Mouse (Mus musculus): Measurements from ENCODE around the gene Psme3.

Psme3 gene

DNA sequence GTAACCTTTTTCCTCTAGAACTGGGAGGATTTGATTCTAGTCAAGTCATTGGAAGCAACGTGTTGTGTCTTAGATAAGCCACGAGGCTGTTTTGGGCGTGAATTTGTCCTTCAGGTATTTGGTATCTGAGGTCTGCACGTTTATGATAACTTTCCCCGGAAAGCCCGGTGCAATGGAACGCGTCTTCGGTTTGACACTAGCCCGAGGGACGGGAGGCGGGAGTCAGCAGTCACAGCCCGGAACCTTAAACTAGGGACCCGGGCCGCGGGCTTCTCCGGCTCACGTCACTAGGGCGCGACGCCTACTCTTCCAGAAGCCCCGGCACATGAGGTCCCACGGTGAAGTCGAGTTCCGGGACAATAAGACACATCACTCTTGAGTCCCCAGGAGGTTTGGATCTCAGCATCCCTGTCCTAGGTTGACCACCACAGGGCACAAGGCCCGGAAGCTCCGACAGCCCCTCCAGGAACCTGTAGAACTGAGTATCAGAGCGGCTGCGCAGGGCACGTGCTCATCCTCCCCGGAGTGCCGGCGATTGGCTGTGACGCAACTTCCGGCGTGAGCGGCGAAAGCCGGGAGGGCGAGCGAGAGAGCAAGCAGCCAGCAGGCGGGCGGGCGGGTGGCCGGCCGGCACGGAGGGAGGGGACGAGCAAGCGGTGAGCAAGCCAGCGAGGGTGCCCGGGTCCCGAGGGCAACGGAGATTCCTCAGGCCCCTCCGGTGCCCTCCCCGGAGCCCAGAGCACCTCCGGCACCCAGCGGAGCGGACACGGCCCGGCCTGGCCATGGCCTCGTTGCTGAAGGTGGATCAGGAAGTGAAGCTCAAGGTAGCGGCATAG, at the start of gene Psme3:
TSS of gene Psme3 (plus strand) at position 549 of the 836 bp plus-strand sequence.
- peak; percentile 90 for DNase-seq (ENCODE audit: low read depth, low spot score)

DNA sequence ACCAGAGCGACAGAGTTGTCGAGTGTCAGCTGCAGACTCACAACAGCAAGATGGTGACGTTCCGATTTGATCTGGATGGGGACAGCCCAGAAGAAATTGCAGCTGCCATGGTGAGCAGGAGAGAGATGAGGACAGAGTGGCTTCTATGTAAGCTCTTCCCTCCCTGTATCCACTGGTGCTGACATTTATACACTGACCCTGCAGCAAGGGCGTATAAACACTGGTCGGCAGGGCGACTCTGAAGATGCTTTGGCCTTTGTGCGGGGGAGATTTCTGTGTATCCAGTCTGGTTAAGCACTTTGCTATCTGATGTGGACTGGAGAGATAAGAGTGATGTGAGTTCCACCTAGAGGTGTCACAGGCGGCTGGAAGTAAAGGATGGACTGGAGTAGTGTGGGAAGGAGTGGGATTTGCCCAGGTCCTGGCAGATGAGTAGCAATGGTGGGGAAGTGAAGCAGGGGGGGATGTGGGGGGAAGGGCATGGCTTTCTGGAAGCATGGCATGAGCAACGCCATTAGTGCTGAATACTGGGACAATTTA, 46.4 kb upstream of the Psme3 start:
- DNase-seq (ENCODE audit: low read depth, low spot score), result no peak

DNA sequence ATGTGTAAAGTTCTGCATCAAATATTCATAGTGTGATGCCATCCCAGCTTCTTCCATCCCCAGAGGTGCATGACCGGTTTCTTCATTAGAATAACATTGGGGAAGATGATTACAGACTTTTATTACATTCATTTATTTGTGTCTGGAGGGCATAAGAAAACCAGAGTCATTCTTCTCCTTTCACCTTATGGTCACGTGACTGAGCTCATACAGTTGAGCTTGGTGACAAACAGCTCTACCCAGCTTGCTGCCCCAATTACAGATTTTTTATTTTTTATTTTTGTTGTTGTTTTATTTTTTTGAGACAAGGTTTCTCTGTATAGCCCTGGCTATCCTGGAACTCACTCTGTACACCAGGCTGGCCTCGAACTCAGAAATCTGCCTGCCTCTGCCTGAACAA, 43.6 kb upstream of the Psme3 start:
- DNase-seq (ENCODE audit: low read depth, low spot score), result no peak

DNA sequence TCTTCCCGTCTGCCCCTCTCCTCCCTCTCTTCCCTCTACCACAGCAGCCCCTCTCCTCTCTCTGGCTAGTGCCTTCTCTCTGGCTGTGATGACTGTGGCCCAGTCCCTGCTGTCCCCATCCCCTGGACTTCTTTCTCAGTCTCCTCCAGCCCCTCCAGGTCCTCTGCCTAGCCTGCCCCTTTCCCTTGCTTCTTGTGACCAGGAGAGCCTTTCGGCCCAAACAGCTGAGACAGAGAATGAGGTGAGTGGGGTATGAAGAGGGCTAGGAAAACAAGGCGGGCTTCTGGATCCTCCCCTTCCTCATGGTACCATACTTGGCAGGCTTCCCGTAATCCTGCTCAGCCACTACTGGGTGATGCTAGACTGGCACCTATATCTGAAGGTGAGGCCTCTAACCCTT, 40.7 kb upstream of the Psme3 start:
- DNase-seq (ENCODE audit: low read depth, low spot score), result no peak

DNA sequence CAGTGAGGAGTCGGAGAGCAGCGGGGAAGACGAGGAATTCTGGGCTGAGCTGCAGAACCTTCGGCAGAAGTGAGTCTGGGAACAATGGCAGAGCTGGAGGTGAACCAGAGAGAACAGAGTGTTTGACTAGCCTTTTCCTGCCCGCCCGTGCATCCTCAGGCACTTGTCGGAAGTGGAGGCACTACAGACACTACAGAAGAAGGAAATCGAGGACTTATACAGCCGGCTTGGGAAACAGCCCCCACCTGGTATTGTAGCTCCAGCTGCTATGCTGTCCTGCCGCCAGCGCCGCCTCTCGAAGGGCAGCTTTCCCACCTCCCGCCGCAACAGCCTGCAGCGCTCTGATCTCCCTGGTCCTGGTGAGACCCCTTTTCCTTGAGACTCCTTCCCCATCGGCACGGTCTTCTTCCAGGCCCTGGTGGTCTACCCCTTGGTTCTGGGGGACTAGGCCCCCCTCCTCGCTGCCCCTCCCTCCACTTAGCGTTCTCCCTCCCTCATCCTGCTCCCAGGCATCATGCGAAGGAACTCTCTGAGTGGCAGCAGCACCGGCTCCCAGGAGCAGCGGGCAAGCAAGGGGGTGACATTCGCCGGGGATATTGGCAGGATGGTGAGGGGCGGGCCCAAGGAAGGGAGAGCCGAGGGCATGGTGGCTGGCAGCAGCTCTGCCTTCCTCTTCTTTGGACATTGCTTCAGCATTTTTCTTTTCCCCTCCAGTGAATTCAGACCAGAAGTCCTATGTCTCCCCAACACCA, 39.5 kb upstream of the Psme3 start:
- DNase-seq (ENCODE audit: low read depth, low spot score), result no peak

DNA sequence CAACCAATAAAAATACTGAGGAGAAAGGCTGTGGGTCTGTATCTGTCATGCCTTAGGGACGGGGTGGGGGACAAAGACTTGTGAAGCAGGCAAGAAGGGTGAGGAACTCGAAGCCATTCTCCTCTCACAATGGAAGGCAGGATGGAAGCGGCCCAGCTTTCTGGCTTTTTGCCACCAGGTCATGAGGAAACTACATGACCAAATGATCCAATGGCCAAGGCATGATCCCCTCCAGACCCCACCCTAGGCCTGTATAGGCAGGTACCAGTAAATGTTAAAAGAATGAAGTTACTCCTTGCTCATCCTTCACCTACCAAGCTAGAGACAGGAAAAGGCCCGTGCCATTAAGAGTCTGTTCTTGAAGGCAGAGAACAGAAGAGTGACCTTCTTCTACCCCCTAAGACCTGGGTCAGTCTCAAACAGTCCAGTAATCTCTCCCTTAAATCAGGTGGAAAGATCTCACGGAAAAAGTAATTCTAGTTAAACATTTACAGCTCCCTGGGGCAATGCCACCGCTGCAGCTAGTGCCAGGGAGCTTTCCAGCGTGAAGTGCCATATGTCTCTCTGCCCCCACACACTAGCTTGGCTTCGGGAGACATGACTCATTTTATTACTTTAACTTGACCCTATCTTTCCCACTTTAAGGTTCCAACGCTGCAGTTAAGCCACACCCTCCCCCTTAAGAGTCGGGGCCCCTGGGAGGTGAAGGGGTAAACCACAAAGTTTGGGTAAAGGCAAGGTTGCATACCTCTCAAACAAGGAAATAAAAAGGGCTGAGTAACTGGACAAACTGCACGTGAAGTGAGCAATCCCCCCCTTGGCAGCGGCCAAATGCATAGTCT, 38.4 kb upstream of the Psme3 start:
- no peak for DNase-seq (ENCODE audit: low read depth, low spot score)

DNA sequence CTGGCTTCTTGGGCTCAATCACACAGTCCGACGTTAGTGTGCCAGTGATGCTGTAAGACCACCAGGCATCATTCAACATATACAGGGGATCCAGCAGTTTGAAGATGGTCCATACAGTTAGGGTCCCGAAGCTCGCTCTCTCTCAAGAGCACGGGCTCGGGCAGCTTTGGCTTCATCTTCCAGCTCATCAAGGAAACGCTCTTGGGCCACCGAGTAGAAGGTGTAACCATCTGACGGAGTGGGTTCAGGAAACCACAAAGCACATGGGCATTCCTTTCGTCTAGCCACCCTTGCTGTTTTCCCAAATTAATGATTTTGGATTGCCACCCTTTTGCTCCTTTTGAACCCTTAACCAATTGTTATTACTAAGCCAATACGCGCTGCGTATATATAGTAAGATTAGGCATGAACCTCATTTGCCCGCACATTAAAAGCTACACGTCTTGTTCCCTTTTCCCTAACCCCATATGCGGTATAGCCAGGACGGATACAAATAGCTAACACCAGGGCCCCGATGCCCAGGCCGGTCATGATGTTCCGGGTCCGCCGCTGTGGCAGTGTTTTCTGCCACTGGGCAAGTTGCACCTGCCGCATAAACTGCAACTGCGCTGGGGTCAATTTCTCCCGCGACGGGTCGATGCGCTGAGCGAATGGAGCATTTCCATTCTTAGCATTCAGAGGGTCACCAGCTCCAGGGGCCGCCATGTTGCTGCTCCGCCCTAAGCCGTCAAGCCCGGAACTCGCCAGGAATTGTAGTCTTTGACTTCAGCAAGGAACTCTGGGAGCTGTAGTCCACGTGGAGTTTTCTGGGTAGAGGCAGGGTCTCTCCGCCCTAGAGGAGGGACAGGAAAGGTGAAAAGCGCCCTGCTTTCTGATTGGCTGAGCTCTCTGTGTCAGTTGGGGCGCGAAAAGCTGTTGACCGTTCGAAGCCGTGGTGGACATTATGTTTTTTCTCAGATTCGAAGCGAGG, 37.5 kb upstream of the Psme3 start, which contains the start of the genes Cntd1 and Coa3:
TSS of gene Cntd1 (plus strand) at position 790 of the 970 bp plus-strand sequence.
TSS of gene Coa3 (minus strand) at position 892 of the 970 bp plus-strand sequence.
- DNase-seq (ENCODE audit: low read depth, low spot score), result peak; percentile 85

DNA sequence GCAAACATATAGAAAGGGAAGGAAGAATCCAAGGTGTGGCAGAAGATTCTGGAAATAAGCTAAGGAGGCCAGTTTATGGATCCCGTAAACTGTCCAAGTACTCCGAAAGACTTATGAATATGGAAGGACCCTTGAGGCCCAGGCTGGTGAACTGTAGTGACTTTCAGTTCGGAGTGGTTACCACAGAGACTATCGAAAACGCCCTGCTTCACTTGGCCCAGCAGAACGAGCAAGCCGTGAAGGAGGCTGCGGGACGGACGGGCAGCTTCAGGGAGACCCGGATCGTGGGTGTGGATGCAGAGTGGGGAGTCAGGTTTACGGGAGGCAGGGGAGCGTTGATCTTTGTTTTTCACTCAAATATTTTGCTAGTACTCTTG, 36.8 kb upstream of the Psme3 start:
- no peak for DNase-seq (ENCODE audit: low read depth, low spot score)

DNA sequence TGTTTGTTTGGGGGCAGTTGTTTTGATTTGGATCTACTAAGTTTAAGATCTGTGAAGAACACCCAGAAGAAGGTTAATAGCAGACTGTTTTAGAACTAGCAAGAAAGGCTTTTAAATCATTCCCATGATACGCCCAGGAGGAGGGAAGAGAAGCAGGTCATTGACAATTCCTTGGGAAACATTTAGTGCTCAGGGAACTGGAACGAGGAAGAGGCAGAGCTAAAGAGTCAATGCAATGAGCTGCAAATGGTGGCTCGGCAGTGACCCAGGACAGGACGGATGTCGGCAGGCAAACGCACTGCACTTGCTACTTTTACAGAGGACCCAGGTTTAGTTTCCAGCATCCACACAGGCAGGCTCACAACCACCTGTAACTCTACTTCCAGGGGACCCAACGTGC, 35.2 kb upstream of the Psme3 start:
- DNase-seq (ENCODE audit: low read depth, low spot score), result no peak

DNA sequence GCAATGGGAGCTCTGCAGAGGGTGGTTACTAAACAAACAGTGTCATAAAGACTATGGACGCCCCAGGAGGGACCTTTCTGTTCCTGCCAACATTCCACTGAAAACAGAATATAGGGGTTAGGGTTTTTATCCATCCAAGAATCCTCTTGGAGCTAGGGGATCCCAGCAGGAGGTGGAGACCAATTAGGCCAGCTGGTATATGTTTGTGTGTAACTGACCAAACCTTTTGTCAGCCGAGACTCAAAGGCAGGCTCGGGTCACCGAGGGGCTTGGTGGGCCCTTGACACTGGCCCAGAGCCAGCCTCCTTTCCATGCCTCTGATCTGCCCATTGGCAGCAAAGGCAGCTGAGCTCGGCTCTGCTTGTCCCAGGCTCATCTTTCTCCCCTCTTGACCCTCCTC, 33.1 kb upstream of the Psme3 start:
- DNase-seq (ENCODE audit: low read depth, low spot score), result no peak

DNA sequence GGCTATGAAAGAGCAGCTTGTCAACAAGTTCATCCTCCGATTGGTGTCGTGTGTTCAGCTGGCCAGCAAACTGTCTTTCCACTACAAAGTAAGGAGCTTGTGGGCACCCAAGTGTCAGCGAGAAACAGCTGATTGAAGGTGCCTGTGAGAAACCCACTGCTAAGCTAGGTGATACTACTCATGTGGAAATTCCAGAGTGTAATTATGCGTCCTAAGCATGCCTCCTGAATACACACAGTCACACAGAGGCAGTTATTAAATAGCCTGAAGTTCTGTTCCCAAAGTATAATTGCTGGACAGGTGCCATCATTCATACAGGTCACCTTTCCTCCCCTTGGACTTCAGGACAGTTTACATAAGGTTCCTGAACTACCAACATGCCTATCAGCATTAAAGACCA, 32.2 kb upstream of the Psme3 start:
- DNase-seq (ENCODE audit: low read depth, low spot score), result no peak

DNA sequence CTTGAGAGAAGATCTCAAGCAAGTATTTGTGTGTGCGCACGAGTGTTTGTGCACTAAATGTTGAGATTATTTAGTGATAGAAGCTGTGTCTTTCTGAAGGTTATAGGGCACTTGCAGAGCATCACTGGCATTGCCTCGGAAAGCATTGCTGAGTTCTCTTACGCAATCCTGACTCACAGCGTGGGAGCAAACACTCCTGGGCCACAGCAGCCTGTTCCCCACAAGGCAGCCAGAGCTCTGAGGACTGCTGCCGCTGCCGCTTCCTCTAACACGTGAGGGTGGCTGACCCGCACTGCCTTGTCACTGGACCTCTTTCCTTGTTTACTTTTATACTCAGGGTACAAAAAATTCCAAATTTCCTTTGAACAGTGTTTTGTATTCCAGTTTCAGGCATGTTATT, 28.7 kb upstream of the Psme3 start:
- no peak for DNase-seq (ENCODE audit: low read depth, low spot score)

DNA sequence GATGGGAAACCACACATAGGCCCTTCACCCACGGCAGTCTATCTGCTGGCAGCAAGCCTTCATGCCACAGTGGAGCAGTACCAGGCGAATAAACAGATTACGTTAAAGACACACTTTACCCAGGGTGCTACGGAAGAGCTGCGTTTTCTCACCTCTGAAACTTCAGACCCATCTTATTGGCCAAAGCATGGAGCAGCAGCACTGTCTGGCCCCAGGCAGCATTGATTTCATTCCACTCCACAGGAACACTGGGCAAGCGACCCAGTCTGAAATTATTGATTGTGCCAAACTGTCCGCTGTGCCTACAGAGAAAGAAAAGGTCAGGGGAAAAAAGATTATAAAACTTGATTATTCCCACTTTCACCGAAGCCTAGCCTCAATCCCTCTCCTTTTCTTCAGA, 24.8 kb upstream of the Psme3 start:
- DNase-seq (ENCODE audit: low read depth, low spot score), result no peak

DNA sequence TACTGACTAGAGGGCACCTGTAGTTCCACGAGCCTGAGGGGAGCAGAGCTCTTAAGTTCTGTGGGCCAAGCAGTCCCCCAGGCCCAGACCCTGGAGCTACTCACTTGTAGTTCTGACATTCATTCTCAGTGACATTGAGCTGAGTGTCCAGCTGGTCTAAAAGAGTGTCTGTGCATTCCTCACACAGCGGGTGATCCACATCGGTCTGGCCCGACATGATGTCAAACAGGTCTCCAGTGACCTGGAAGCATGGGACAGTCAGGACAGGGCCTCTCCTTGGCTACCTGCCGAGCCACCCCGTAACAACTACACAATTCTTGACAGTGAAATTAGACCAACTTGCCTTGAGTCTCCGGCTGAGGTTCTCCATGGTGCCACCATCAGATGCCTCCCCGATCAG, 20.8 kb upstream of the Psme3 start:
- no peak for DNase-seq (ENCODE audit: low read depth, low spot score)

DNA sequence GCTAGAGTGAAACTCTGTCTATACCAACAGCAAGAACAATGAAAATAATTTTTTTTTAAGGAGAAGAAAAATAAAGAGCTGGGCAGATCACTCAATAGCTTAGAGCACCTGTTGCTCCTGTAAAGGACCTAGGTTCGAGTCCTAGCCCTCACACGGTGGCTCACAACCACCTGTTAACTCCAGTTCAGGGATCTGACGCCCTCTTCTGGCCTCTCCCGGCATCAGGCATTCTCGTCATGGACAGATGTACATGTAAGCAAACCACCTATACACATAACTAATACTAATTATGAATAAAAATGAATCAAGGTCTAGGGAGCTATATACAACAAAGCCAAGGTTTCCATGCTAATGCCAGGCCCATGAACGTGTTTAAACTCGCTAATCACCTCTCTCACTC, 15.1 kb upstream of the Psme3 start:
- DNase-seq (ENCODE audit: low read depth, low spot score), result no peak

DNA sequence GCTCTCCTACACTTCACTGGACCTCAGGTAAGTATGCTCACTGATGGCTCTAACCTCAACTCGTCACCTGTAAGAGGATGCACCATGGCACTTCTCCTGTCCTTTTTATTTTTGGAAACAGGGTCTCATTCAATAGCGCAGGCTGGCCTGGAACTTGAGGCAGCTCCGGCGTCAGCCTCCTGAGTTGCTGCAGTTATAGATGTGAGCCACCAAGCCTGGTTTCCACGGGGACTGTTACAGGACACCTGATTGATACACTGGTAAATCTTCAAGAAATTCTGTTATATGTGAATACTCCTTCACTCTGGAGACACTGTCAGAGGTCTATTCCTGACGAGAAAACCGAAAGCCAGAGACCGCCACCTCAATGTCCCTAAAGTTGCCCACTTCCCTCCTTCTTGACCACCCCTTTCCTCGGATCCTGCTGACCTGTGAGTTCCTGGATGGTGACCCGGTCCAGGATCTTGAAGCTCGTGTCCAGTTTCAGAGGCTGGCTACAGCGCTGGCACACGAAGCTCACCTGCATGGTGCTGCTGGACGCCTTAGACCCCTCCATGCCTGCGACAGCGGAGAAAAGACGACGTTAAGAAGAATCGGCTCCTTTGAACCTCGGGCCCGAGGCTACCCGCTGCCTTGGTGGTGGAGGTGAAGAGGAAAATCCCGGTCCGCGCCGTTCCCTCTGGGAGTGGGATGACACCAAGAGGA, 14.6 kb upstream of the Psme3 start:
- no peak for DNase-seq (ENCODE audit: low read depth, low spot score)

DNA sequence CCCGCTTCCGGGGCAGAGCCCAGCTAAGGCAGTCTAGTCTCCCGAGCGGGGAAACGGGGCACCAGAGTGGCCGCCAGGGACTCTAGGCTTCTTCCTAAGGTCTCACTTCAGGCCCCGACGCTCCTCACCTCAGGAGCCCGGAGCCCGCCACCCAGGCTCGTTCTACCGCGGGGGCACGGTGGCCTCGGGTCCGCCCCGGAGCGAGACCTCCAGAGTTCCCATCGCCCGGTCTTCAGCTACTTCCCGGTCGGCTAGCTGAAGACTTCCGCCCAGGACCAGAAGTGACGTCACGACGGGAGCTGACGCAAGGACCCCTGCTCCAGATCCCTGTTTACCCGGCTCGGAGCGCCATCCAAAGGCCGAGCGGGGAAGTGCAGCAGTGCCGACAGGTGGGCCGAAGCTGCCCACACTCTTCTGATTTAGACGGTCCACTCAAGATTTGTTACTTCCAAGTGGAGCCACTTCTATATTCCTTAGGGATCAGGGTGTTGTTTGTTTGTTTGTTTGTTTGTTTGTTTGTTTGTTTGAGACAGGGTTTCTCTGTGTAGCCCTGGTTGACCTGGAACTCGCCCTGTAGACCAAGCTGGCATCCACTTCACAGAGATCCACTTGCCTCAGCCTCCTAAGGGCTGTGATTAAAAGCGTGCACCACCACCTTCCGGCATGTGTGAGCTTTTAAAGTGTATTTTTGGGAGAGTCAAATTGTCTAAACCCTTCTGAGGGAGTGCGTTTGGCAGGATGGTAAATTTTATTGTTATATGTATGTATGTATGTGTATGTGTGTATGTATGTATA, 13.8 kb upstream of the Psme3 start, which contains the start of gene Becn1:
TSS of gene Becn1 (minus strand) at position 283 of the 795 bp plus-strand sequence.
- DNase-seq (ENCODE audit: low read depth, low spot score), result peak; percentile 93

DNA sequence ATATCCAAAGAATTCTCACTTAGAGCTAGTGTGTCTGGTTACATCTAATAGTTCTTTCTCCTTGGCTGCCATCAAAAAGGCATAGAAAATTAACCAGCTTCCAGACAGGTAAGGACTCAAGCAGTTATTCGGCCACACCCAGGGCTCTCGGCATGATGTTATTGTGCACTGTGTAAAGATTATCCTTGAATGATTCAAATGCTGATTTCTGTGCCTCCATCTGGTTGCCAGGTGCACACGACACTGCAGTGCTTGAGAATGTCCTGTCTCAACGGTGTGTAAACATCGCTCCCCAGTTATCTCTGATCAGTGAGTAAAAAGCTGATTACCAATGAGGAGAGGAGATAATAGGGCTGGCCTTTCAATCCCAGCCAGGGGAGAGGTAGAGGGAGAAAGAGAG, 8.3 kb upstream of the Psme3 start:
- DNase-seq (ENCODE audit: low read depth, low spot score), result no peak

DNA sequence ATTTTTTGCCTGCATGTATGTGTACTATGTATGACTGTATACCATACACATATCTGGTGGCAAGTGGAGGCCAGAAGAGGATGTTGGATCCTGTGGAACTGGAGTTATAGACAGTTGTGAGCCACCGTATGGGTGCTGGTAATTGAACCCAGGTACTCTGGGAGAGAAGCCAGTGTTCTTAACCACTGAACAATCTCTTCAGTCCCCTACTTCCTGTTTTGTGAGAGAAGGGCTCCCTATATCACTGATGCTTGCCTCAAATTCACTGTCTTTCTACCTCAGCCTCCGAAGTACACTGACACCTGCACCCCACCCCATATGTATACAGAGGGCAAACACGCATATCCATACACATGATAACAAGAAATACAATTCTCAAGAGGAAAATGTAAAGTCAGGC, 4.9 kb upstream of the Psme3 start:
- no peak for DNase-seq (ENCODE audit: low read depth, low spot score)
